Mouse (Mus musculus) heart, embryonic 16.5 days (tissue): ENCODE results near the gene Tet2. TPM values are rescaled to one million over a fixed set of nuclear protein-coding genes. Genes with fewer than 3 reads are reported as not detected.

Source experiments
- ATAC-seq: fragments of 200-750 bp; cut with Nextera tagmentation; replicated peaks from 2 replicates; pipeline ENCODE4 v1.8.0; 2017; ENCODE audit warnings: moderate number of reproducible peaks; ENCODE audit not compliant: insufficient read depth, low FRiP score; ENCODE audit errors: extremely low read depth
- H3K27ac ChIP-seq: fragments of 300-500 bp; sonication (generic); 2 replicates; pipeline ENCODE4 v1.5.1; 2014; ENCODE audit warnings: mild to moderate bottlenecking, low read length, control low read depth, moderate library complexity
- H3K27me3 ChIP-seq: fragments of 300-500 bp; sonication (generic); 2 replicates; pipeline ENCODE4 v1.6.1; 2014; ENCODE audit warnings: low read length, mixed read lengths; ENCODE audit not compliant: control insufficient read depth, insufficient read depth
- H3K36me3 ChIP-seq: fragments of 300-500 bp; sonication (generic); 2 replicates; pipeline ENCODE4 v1.6.1; 2014; ENCODE audit not compliant: control insufficient read depth, insufficient read depth
- H3K4me1 ChIP-seq: fragments of 300-500 bp; sonication (generic); 2 replicates; pipeline ENCODE4 v1.6.1; 2014; ENCODE audit warnings: low read length, mixed read lengths; ENCODE audit not compliant: control insufficient read depth, insufficient read depth
- H3K4me2 ChIP-seq: fragments of 300-500 bp; sonication (generic); 2 replicates; pipeline ENCODE4 v1.6.1; 2014; ENCODE audit warnings: low read depth, mild to moderate bottlenecking, control low read depth, low read length
- H3K4me3 ChIP-seq: fragments of 300-500 bp; sonication (generic); 2 replicates; pipeline ENCODE4 v1.5.1; 2014; ENCODE audit warnings: mild to moderate bottlenecking, control low read depth, low read length
- H3K9ac ChIP-seq: fragments of 300-500 bp; sonication (generic); 2 replicates; pipeline ENCODE4 v1.6.1; 2014; ENCODE audit warnings: low read length, control low read depth
- H3K9me3 ChIP-seq: fragments of 300-500 bp; sonication (generic); replicated peaks from 2 replicates; pipeline ENCODE4 v1.6.1; 2016; ENCODE audit warnings: low read length; ENCODE audit not compliant: control insufficient read depth
- WGBS: fragments of 180-500 bp; shearing (Covaris S2); extraction: QIAGEN DNeasy Blood & Tissue Kit; methylation state at CpG from one replicate; pipeline ENCODE4 v1.1.7; 2014; 5-methylcytosine and 5-hydroxymethylcytosine counted together
- polyA plus RNA-seq: library from polyadenylated mRNA; unstranded; fragments of >200 nt; fragmentation: Nextera tagmentation; extraction: Ambion mirVana; gene quantifications from 2 replicates; pipeline ENCODE4 v1.2.1, GENCODE M21; 2015

Gene Tet2
- polyA plus RNA-seq, 1 experiment from 2014 or later, result 11.3 TPM

- ATAC-seq, result no peak
- no peaks in the 10 kb centered on the region for H3K4me1 ChIP-seq
- no peak overlapping the region for H3K4me3 ChIP-seq
- no peak overlapping the region for H3K4me2 ChIP-seq
- no peaks in the 10 kb centered on the region for H3K27me3 ChIP-seq
- no peaks in the 10 kb centered on the region for H3K9me3 ChIP-seq
- H3K9ac ChIP-seq, result no peak overlapping the region
- WGBS, result 72% methylated on average over 3 of the region's 3 CpGs
- H3K27ac ChIP-seq, result no peak overlapping the region
- peaks cover 11% of the 10 kb centered on the region for H3K36me3 ChIP-seq
These were observed 82.9 kb downstream of the Tet2 start for GRCm38 (mm10) chr3:133462059-133462458.

DNA sequence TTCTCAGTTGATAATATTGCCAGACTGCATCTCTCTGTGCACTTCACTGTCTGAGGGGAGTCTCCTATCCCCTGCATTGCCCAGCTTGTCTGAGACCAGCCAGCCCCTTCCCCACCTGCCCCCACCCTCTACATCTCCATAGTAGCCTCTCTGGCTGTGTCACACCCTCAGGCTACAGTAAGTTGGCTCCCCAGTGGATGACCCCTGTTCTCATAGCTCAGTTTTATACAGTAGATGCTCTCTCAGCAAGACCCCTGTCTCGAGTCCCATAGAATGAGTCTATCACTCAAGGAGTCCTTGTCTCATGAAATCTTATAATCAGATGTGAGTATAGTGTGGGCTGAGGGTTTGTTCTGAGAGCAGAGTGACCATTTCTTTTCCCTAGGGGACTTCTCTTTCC lies 85.8 kb downstream of the Tet2 start:
- Histone ChIP-seq H3K4me3 (no peak overlapping the region), H3K4me1 (no peaks in the 10 kb centered on the region), H3K9ac (no peak overlapping the region), H3K4me2 (no peak overlapping the region), H3K9me3 (no peaks in the 10 kb centered on the region), H3K36me3 (peaks cover 4% of the 10 kb centered on the region; the same call in 1 of the 2 replicates), H3K27me3 (no peaks in the 10 kb centered on the region), H3K27ac (no peak overlapping the region)
- WGBS, result 73% methylated on average over 1 of the region's 1 CpGs
- ATAC-seq, result no peak

DNA sequence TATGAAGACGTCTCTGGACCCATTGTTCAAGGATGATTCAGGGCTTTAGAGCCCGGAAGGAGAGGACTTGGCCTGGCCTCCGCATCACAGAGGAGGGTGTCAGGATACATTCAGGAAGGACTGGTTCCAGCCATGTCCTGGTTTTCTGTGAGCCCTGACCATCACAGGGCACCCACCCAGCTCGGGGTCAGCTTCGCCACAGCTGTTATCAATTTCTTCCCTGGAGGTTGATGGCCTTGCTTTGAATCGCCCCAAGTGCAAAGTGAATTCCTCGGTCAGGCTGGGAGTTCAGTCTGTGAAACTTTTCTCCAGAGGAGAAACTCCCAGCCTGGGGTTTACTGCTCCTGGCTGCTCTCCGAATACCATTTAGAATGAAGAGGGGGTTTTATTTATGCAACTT lies 91.0 kb downstream of the Tet2 start:
- WGBS, result 62% methylated on average over 8 of the region's 8 CpGs
- Histone ChIP-seq H3K36me3 (no peaks in the 10 kb centered on the region), H3K4me2 (no peak overlapping the region), H3K9ac (no peak overlapping the region), H3K27me3 (no peaks in the 10 kb centered on the region), H3K9me3 (no peaks in the 10 kb centered on the region), H3K4me3 (no peak overlapping the region), H3K4me1 (no peaks in the 10 kb centered on the region), H3K27ac (no peak overlapping the region)
- no peak for ATAC-seq

GRCm38 (mm10) chr3:133436919-133437320 lies 108.0 kb downstream of the Tet2 start:
- no peak for ATAC-seq
- Histone ChIP-seq H3K4me1 (no peaks in the 10 kb centered on the region), H3K36me3 (no peaks in the 10 kb centered on the region), H3K4me2 (no peak overlapping the region), H3K27me3 (no peaks in the 10 kb centered on the region), H3K9me3 (no peaks in the 10 kb centered on the region), H3K27ac (no peak overlapping the region), H3K9ac (no peak overlapping the region), H3K4me3 (no peak overlapping the region)
- whole genome bisulfite sequencing, result 85% methylated on average over 6 of the region's 6 CpGs

- no peaks in the 10 kb centered on the region for H3K36me3 ChIP-seq
- no peak overlapping the region for H3K27ac ChIP-seq
- no peaks in the 10 kb centered on the region for H3K4me1 ChIP-seq
- 77% methylated on average over 4 of the region's 4 CpGs for WGBS
- no peaks in the 10 kb centered on the region for H3K27me3 ChIP-seq
- no peak overlapping the region for H3K4me2 ChIP-seq
- no peak for ATAC-seq
- H3K4me3 ChIP-seq, result no peak overlapping the region
- no peaks in the 10 kb centered on the region for H3K9me3 ChIP-seq
- H3K9ac ChIP-seq, result no peak overlapping the region
These were observed 108.6 kb downstream of the Tet2 start for GRCm38 (mm10) chr3:133436279-133436860.

GRCm38 (mm10) chr3:133435774-133436148 lies 109.2 kb downstream of the Tet2 start:
- no peak overlapping the region for H3K4me2 ChIP-seq
- no peaks in the 10 kb centered on the region for H3K4me1 ChIP-seq
- no peaks in the 10 kb centered on the region for H3K27me3 ChIP-seq
- H3K36me3 ChIP-seq, result no peaks in the 10 kb centered on the region
- no peak for ATAC-seq
- H3K9ac ChIP-seq, result no peak overlapping the region
- 80% methylated on average over 1 of the region's 1 CpGs for WGBS
- no peak overlapping the region for H3K4me3 ChIP-seq
- no peak overlapping the region for H3K27ac ChIP-seq
- H3K9me3 ChIP-seq, result no peaks in the 10 kb centered on the region

- H3K36me3 ChIP-seq, result no peaks in the 10 kb centered on the region
- WGBS, result 89% methylated on average over 6 of the region's 6 CpGs
These were observed 109.7 kb downstream of the Tet2 start for GRCm38 (mm10) chr3:133435141-133435773.

GRCm38 (mm10) chr3:133429394-133430173 lies 115.4 kb downstream of the Tet2 start:
- no peak for ATAC-seq
- H3K36me3 ChIP-seq, result no peaks in the 10 kb centered on the region
- H3K9ac ChIP-seq, result no peak overlapping the region
- H3K9me3 ChIP-seq, result no peaks in the 10 kb centered on the region
- no peak overlapping the region for H3K27ac ChIP-seq
- H3K4me3 ChIP-seq, result no peak overlapping the region
- no peaks in the 10 kb centered on the region for H3K4me1 ChIP-seq
- H3K27me3 ChIP-seq, result no peaks in the 10 kb centered on the region
- no peak overlapping the region for H3K4me2 ChIP-seq
- WGBS, result 79% methylated on average over 4 of the region's 4 CpGs

More at GRCm38 (mm10) chr3:133435141-133435773, 109.7 kb downstream of the Tet2 start:
- no peak for ATAC-seq
- Histone ChIP-seq H3K4me2 (no peak overlapping the region), H3K9me3 (no peaks in the 10 kb centered on the region), H3K9ac (no peak overlapping the region), H3K27me3 (no peaks in the 10 kb centered on the region), H3K4me1 (no peaks in the 10 kb centered on the region), H3K27ac (no peak overlapping the region), H3K4me3 (no peak overlapping the region)

GRCm38 (mm10) chr3:133428003-133428402 lies 116.9 kb downstream of the Tet2 start:
- no peaks in the 10 kb centered on the region for H3K9me3 ChIP-seq

More at GRCm38 (mm10) chr3:133428003-133428402, 116.9 kb downstream of the Tet2 start:
- ATAC-seq, result no peak
- Histone ChIP-seq H3K27me3 (no peaks in the 10 kb centered on the region), H3K4me1 (no peaks in the 10 kb centered on the region), H3K9ac (no peak overlapping the region), H3K27ac (no peak overlapping the region), H3K36me3 (no peaks in the 10 kb centered on the region), H3K4me3 (no peak overlapping the region), H3K4me2 (no peak overlapping the region)
- WGBS, result 69% methylated on average over 4 of the region's 4 CpGs
